Mouse (Mus musculus) layer of hippocampus, adult 8-10 months (tissue): Measurements from ENCODE around the gene Gstm2. TPM values are rescaled to one million over a fixed set of nuclear protein-coding genes. Genes with fewer than 3 reads are reported as not detected.

Experiments
- DNase-seq, 2 experiments: peaks; one replicate each; pipeline ENCODE4 v3.0.0; 2022; ENCODE audit warnings: low spot score in 2 of 2
- total RNA-seq, 4 experiments: library from RNA; stranded (reverse); gene quantifications; 2 replicates each; pipeline ENCODE4 v1.2.4; 2022

The Gstm2 gene
- total RNA-seq, 4 experiments from 2014 or later: 3.1 to 5.0 (median 4.0) TPM

DNA sequence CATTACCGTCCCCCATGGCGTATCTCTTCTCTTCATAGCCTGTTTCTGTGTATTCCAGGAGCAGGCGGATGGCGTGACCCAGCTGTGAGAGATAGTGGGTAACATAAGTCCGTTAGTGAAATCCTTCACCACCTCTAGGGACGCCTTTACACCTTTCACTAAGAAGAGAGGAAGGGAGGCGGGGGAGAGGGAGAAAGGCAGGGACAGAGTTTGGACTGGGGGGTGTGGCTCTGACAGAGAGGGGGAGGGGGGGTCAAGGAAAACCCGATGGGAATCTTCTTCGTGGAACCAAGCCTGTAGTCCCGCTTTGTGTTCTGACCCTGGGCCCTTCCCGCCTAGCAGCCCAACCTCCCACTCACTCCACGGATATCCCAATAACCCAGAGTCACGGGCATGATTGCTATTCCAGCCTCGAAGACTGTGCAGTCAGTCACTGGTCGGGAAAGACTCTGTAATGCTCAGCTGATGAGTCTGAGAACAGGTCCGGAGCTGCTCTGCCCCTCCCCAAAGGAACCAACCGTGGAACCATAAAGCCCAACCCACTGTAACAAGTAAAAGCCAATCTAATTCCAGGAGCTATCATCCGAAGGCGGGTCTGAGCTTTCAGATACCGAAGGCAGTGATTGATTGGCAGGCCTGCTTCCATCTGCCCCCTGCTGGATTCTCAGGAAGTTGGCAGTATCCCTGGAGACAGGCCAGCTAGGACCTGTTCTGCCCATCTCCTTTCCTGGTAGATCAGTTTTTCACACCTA is 42.8 kb downstream of the Gstm2 start, which contains the start of gene Gstm6:
Gene Gstm6 (minus strand): TSS at position 511 of the 752 bp plus-strand sequence.
- DNase-seq: peak; percentile 58 to 63

DNA sequence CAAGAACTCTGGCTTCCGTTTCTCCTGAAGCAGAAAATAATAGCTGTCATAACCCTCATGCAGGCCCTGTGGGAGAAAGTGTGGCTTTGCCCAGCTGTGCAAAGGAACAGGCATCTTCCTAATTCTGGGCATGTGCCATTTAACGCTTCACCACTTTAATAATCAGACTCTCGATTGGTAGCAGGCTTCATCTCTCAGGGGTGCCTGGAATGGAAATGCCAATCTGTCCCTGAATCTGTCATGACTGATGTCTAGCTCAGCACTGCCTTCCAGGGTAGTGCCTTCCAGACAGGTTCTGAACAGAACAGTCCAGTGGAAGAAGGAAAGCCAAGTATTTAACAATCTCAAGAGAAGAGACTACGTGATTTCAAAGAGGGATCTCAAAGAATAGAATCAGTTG is 45.0 kb downstream of the Gstm2 start:
- DNase-seq: no peak

DNA sequence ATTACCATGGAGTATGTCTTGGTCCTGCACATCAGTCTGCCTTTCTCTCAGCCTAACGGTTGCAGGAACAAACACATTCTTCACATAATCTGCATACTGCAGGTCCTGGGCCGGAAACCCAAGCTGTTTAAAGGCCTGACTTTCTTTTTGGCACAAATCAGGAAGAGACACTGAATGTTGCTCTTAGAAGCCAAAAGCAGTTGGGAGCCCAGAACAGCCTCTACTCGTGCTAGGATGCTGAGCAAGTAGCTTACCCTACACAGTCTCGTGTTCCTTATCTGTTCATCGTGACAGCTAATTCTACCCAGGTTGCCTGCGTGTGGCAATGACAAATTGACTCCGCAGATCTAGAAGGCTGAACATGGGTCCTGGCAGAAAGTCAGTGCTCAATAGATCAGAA is 45.7 kb downstream of the Gstm2 start:
- DNase-seq: no peak

DNA sequence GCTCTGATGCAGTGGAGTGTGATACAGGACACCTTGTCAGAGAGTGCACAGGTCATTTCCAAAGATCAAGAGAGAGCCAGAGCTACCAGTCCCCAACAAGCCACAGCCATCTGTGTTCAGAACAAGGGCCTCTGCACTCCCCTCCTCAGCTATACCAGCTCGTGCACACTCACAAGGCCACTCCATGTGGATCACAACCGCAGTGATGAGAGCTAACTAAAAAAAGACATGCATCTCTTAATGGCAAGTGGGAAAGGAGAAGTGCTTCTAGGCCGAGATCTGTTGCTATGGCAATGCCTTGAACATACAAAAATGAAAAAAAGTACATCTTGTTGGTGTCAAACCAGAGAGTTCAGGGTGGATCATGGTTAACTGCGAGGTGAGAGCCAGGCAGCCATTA is 46.4 kb downstream of the Gstm2 start:
- DNase-seq: no peak

DNA sequence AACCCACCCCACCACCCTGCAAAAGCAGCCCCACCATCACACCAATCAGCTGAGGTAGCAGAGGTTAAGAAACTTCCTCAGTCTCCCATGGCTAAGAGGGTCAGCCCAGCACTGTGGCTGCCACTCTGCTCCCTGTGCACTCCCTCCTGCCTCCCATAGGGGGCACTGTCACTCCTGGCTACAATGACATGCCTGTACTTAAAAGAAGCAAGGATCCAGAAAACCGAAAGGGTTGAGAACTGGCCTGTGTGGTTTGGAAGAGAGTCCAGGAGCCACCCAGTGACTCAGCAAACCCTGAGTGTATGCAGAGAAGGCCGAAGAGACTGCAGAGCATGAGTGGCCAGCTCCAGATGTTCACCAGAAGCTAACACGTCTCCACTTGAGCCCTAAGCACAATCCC is 46.9 kb downstream of the Gstm2 start:
- DNase-seq: peak in 1 of 2 experiments; percentile 66

DNA sequence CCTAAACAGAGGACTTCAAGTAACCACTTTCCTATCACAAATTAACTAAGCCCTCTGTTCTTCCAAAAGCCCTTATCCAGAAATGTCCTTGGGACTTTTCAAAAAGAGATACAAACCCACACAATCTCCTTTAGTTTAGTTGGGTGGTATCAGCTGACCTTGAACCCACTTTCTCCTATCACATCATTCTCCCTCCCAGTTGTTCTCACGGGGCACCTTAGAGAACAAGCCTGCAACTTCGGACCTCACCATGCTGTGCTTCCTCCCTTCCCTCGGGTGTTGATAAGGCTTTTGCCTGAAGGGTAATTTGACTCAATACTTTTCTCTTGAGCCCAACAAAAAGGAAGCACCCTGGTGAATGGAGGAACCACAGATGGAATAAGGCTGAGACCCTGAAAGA is 50.4 kb downstream of the Gstm2 start:
- no peak for DNase-seq

DNA sequence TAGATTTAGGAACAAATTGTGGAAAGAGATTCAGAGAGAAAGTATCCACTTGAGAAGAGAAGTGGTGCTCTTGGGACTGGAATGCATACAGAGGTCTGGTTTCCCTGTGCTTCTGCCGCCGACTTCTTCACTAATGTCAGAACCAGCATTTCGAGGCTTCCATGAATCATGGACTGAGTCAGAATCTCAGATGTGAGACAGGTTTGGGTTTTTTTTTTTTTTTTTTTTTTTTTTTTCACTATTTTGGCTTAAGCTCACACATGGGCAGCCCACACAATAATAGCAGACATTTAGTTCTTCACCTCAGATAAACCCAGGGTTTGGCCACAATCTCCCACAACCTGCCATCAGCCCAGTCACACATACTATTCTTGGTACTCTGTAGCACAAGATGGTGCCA is 51.0 kb downstream of the Gstm2 start:
- DNase-seq: no peak

DNA sequence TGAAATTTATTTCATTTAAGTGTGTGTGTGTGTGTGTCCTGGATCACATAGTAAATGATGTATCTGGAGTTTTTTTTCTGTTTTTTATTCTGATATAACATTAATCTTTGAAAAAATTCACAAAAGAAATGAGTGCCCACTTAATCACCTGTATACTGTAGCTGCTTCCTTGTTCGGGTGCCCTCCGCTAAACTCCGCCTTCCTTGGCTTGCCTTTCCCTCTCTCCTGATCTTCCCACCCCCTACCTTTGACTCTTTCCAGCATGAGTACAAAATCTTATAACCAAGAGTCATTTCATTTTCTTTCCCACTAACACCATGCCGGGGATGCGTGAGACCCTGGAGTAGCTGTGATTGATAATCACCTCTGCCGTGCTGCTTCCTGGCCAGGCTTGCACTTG is 54.1 kb downstream of the Gstm2 start:
- DNase-seq: no peak

Other genes starting within 250 kb of the Gstm2 start
- 10 to 100 TPM; 24.9 to 58.2 (median 39.9) TPM for gene Csf1, start 226.0 kb downstream of the Gstm2 start, total RNA-seq
- not detected for gene Eps8l3, start 109.2 kb downstream of the Gstm2 start, total RNA-seq
- gene Gstm5, start 90.6 kb downstream of the Gstm2 start, total RNA-seq: 100 to 1,000 TPM; 226 to 282 (median 255) TPM
- gene Gstm7, start 54.6 kb downstream of the Gstm2 start, total RNA-seq: 100 to 1,000 TPM; 147 to 158 (median 155) TPM
- 10 to 100 TPM; 15.9 to 20.0 (median 17.4) TPM for gene Gstm6, start 42.7 kb downstream of the Gstm2 start, total RNA-seq
- gene Gstm3, start 17.2 kb downstream of the Gstm2 start, total RNA-seq: not detected
- 100 to 1,000 TPM; 329 to 421 (median 351) TPM for gene Gstm1, start 31.5 kb upstream of the Gstm2 start, total RNA-seq
- gene Gstm4, start 58.4 kb upstream of the Gstm2 start, total RNA-seq: 10 to 100 TPM; 11.1 to 14.4 (median 13.4) TPM
- 10 to 100 TPM; 64.2 to 82.5 (median 74.0) TPM for gene Ampd2, start 100.2 kb upstream of the Gstm2 start, total RNA-seq
- under 1 TPM in 1 of 4 experiments, not detected in 3; 0.61 TPM for gene Gnat2, start 106.3 kb upstream of the Gstm2 start, total RNA-seq
- 10 to 100 TPM; 27.5 to 31.1 (median 30.1) TPM for gene Gnai3, start 159.7 kb upstream of the Gstm2 start, total RNA-seq
- 10 to 100 TPM; 15.8 to 17.2 (median 17.0) TPM for gene Gpr61, start 168.4 kb upstream of the Gstm2 start, total RNA-seq
- gene Amigo1, start 199.9 kb upstream of the Gstm2 start, total RNA-seq: 10 to 100 TPM; 61.9 to 71.8 (median 68.3) TPM
- 10 to 100 TPM; 15.7 to 21.2 (median 18.9) TPM for gene Cyb561d1, start 214.8 kb upstream of the Gstm2 start, total RNA-seq
- gene Atxn7l2, start 224.5 kb upstream of the Gstm2 start, total RNA-seq: 10 to 100 TPM; 23.1 to 36.3 (median 29.6) TPM
- gene Sypl2, start 240.2 kb upstream of the Gstm2 start, total RNA-seq: 1 to 10 TPM; 2.1 to 3.8 (median 2.8) TPM